Mouse (Mus musculus): ENCODE measurements around the gene Avp.
"Not testable (repeated sequence)": the region's sequence is repeated elsewhere in the genome, so short reads cannot be mapped to it uniquely, and the experiment has no call there.

Avp gene

GRCm38 (mm10) chr2:130582552-130582951, at the start of gene Avp:
Avp (minus strand) TSS chr2:130582554.
- DNase-seq (ENCODE audit: low spot score in 2 of 2): no peak

- DNase-seq (ENCODE audit: low spot score in 2 of 2): peak; percentile 84 to 86
These were observed 47.5 kb upstream of the Avp start, which contains the start of the genes Fastkd5 and Ubox5 for GRCm38 (mm10) chr2:130629839-130630203. Fastkd5 (minus strand) TSS chr2:130630027. Ubox5 (minus strand) TSS chr2:130630038.

GRCm38 (mm10) chr2:130629080-130629838, 46.9 kb upstream of the Avp start:
- no peak for DNase-seq (ENCODE audit: low spot score in 2 of 2)

- DNase-seq (ENCODE audit: low spot score in 2 of 2): no peak
These were observed 46.1 kb upstream of the Avp start for GRCm38 (mm10) chr2:130628424-130628823.

GRCm38 (mm10) chr2:130618972-130619371, 36.6 kb upstream of the Avp start:
- no peak for DNase-seq (ENCODE audit: low spot score in 2 of 2)

- no peak for DNase-seq (ENCODE audit: low spot score in 2 of 2)
These were observed 30.7 kb upstream of the Avp start for GRCm38 (mm10) chr2:130613091-130613490.

GRCm38 (mm10) chr2:130602195-130602594, 19.8 kb upstream of the Avp start:
- DNase-seq (ENCODE audit: low spot score in 2 of 2): no peak

- DNase-seq (ENCODE audit: low spot score in 2 of 2): no peak
These were observed 16.0 kb upstream of the Avp start for GRCm38 (mm10) chr2:130598399-130598798.

GRCm38 (mm10) chr2:130597601-130598010, 15.3 kb upstream of the Avp start:
- DNase-seq (ENCODE audit: low spot score in 2 of 2): no peak

- no peak for DNase-seq (ENCODE audit: low spot score in 2 of 2)
These were observed 13.2 kb upstream of the Avp start for GRCm38 (mm10) chr2:130595596-130595995.

GRCm38 (mm10) chr2:130591016-130591415, 8.7 kb upstream of the Avp start:
- no peak for DNase-seq (ENCODE audit: low spot score in 2 of 2)

GRCm38 (mm10) chr2:130589761-130590160, 7.4 kb upstream of the Avp start:
- DNase-seq (ENCODE audit: low spot score in 2 of 2): no peak

GRCm38 (mm10) chr2:130589157-130589556, 6.8 kb upstream of the Avp start:
- DNase-seq (ENCODE audit: low spot score in 2 of 2): no peak

GRCm38 (mm10) chr2:130588373-130588772, 6.0 kb upstream of the Avp start:
- no peak for DNase-seq (ENCODE audit: low spot score in 2 of 2)

- DNase-seq (ENCODE audit: low spot score in 2 of 2): peak; percentile 50 to 67
These were observed 3.7 kb upstream of the Avp start for GRCm38 (mm10) chr2:130586016-130586415.

GRCm38 (mm10) chr2:130583902-130584560, 1.7 kb upstream of the Avp start:
- no peak for DNase-seq (ENCODE audit: low spot score in 2 of 2)

- no peak for DNase-seq (ENCODE audit: low spot score in 2 of 2)
These were observed 1.2 kb downstream of the Avp start for GRCm38 (mm10) chr2:130581201-130581600.

GRCm38 (mm10) chr2:130579791-130580190, 2.6 kb downstream of the Avp start:
- DNase-seq (ENCODE audit: low spot score in 2 of 2): no peak

- DNase-seq (ENCODE audit: low spot score in 2 of 2): peak; percentile 58 to 61
These were observed 4.2 kb downstream of the Avp start for GRCm38 (mm10) chr2:130578148-130578547.

- no peak for DNase-seq (ENCODE audit: low spot score in 2 of 2)
These were observed 4.7 kb downstream of the Avp start for GRCm38 (mm10) chr2:130577632-130578031.

- no peak for DNase-seq (ENCODE audit: low spot score in 2 of 2)
These were observed 5.3 kb downstream of the Avp start for GRCm38 (mm10) chr2:130577021-130577420.

GRCm38 (mm10) chr2:130576564-130576963, 5.8 kb downstream of the Avp start:
- not testable (repeated sequence) for DNase-seq (ENCODE audit: low spot score in 2 of 2)

- DNase-seq (ENCODE audit: low spot score in 2 of 2): no peak
These were observed 6.5 kb downstream of the Avp start, which contains the start of gene Oxt for GRCm38 (mm10) chr2:130575873-130576272. Oxt (plus strand) TSS chr2:130576173.
